Mouse (Mus musculus) gastrocnemius, adult 2 months (tissue): ENCODE measurements around the gene Cntnap5c. TPM values are rescaled to one million over a fixed set of nuclear protein-coding genes. Genes with fewer than 3 reads are reported as not detected.

Experiments
- DNase-seq: peaks from one replicate; pipeline ENCODE4 v3.0.0; 2022
- H3K27ac ChIP-seq: fragments of 200-600 bp; 2 replicates; pipeline ENCODE4 v1.8.1; 2022; ENCODE audit warnings: mild to moderate bottlenecking
- H3K4me3 ChIP-seq: fragments of 200-600 bp; 2 replicates; pipeline ENCODE4 v1.8.1; 2022; ENCODE audit warnings: mild to moderate bottlenecking, moderate library complexity
- CTCF ChIP-seq: fragments of 200-600 bp; IDR thresholded peaks from 2 replicates; pipeline ENCODE4 v1.8.1; 2022; ENCODE audit warnings: antibody characterized with exemption, mild to moderate bottlenecking, moderate library complexity
- intact Hi-C: fragments of 180-260 bp; cut with DNase I; formaldehyde crosslinking; loops from one replicate; pipeline ENCODE4 v1.15.1; 2025
- total RNA-seq, 2 experiments: library from RNA; stranded (reverse); gene quantifications; 2 replicates each; pipeline ENCODE4 v1.2.3; 2021

The Cntnap5c gene
- total RNA-seq, 2 experiments from 2014 or later: not detected

- intact Hi-C loops: no loop called here
- Histone ChIP-seq H3K4me3 (no peak overlapping the region), H3K27ac (no peak overlapping the region)
- no peak for DNase-seq
- TF ChIP-seq CTCF: no peak
Measured at GRCm38 (mm10) chr17:57865996-57866395, 96.6 kb downstream of the Cntnap5c start.

DNA sequence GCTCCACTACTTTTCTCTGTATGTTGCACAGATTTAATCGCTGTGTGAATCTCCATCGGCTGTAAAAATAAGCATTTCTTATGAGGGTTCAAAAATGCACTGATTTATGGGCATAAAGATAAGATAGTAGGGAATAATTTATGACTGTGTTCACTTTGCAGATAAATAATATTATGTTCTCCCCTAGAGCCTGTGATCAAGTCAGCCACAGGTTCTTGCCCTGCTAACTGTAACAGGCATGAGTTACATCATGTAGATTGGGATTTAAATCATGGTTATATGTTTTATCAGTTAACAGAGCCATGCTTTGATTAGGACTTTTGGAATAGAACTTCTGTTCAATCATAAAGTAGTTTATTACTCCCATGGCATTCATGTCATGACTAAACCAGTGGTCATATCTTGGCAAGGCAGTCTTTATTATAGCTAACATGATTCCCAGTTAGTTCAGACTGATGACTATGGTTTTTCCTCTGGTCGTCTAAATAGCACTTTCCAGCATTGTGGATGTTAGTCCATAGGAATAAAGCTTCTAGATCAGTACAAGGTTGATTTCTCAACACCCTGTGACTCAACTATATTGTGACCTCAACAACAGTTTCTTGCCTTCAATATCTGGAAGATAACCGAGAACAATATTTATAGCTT is 118.5 kb downstream of the Cntnap5c start:
- no peak for TF ChIP-seq CTCF
- no peak for DNase-seq
- H3K27ac ChIP-seq: no peak overlapping the region
- intact Hi-C loops: no loop called here
- no peak overlapping the region for H3K4me3 ChIP-seq

DNA sequence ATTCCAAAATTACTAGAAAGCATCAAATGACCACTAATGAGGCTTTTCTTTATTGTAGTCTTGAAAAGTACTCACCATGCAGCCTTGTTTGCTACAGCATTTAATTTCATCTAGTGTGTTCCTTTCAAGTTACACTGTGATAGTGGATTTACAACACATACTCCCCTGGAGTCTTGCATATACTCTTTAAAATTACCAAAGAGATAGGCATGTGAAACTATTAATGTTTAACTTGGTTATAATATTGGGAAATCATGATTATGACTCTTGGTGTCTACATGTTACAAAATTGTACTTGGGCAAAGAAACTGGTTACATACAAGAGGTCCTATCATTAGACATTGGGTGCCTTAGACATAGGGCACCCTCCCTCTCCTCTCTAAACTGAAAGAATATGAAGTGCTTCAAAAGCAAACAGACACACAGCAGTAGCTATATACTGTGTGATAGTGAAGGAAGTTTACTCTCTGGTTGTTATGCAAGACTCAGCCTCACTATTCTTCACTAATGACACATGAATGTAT is 142.5 kb downstream of the Cntnap5c start:
- no peak for TF ChIP-seq CTCF
- no peak overlapping the region for H3K4me3 ChIP-seq

DNA sequence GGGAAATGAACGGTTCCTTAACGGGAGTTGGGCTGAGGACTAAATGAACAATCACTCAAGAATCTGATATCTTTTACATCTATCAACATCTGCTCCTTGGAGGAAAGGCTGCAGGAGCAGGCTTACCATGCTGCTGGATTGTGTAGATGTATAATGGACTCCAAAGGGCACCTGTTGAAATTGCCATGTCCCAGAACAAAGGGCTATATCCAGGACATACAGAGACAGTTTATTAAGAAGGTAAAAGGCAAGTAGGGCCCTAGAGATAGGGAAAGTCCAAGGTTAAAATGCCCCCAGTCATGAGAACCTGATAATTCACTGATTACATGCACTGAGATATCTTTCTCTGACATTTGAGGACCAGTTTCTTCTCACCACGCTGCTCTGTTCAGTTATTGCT is 214.9 kb downstream of the Cntnap5c start:
- no peak overlapping the region for H3K4me3 ChIP-seq
- DNase-seq: no peak
- H3K27ac ChIP-seq: no peak overlapping the region
- TF ChIP-seq CTCF: no peak
- intact Hi-C loops: no loop called here

More for the DNA sequence above, 142.5 kb downstream of the Cntnap5c start:
- intact Hi-C loops: no loop called here
- H3K27ac ChIP-seq: no peak overlapping the region
- no peak for DNase-seq

- Histone ChIP-seq H3K27ac (no peak overlapping the region), H3K4me3 (no peak overlapping the region)
- intact Hi-C loops: no loop called here
- DNase-seq: no peak
- TF ChIP-seq CTCF: no peak
Measured at GRCm38 (mm10) chr17:57988420-57988819, 219.1 kb downstream of the Cntnap5c start.

DNA sequence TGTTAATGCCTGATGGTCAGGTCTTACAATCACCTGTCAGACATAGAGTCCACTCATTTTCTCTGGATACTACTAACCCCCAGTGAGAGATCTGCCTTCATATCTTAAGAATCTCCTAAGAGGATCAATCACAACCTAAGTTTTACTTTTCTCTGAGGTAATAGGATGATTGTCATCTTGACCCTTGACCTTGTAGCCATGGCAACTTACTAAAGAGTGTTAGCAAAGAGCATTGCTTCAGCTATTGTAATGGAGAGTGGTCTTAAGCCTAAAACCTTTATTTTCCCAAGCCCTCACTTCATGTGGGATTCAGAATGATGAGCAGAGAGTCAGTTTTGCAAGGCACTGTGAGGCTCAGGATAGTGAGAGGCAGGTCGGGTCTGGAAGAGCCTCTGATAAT is 227.1 kb downstream of the Cntnap5c start:
- DNase-seq: no peak
- intact Hi-C loops: no loop called here
- no peak for TF ChIP-seq CTCF

GRCm38 (mm10) chr17:57999080-57999479 is 229.7 kb downstream of the Cntnap5c start:
- intact Hi-C loops: no loop called here
- TF ChIP-seq CTCF: no peak

More for the DNA sequence above, 227.1 kb downstream of the Cntnap5c start:
- Histone ChIP-seq H3K27ac (no peak overlapping the region), H3K4me3 (no peak overlapping the region)

GRCm38 (mm10) chr17:58002845-58003244 is 233.5 kb downstream of the Cntnap5c start:
- Histone ChIP-seq H3K4me3 (no peak overlapping the region), H3K27ac (no peak overlapping the region)
- no peak for DNase-seq
- no peak for TF ChIP-seq CTCF
- intact Hi-C loops: no loop called here

More at GRCm38 (mm10) chr17:57999080-57999479, 229.7 kb downstream of the Cntnap5c start:
- Histone ChIP-seq H3K27ac (no peak overlapping the region), H3K4me3 (no peak overlapping the region)
- DNase-seq: no peak

- intact Hi-C loops: no loop called here
- Histone ChIP-seq H3K4me3 (no peak overlapping the region), H3K27ac (no peak overlapping the region)
- no peak for TF ChIP-seq CTCF
- no peak for DNase-seq
Measured at GRCm38 (mm10) chr17:58003322-58003721, 234.0 kb downstream of the Cntnap5c start.

- Histone ChIP-seq H3K4me3 (no peak overlapping the region), H3K27ac (no peak overlapping the region)
- intact Hi-C loops: no loop called here
- DNase-seq: no peak
- no peak for TF ChIP-seq CTCF
Measured at GRCm38 (mm10) chr17:58004491-58004890, 235.1 kb downstream of the Cntnap5c start.

DNA sequence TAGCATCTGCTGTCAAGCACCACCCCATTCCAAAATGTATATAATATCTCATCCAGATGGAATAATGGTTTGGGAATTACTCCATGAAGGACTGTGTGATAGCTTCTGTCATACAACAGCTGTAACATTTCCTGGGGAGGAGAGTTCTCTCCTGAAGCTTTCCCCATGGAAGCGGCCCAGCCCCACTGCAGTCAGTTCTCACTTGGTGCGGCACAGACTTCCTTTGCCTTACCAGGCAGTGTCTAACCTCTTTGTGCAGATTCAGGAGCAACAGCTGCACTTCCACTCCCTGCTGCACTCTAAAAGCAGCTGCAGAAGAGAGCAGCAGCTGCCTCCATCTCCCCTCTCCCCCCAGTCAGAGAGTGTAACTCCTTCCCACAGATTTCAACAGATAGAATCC is 271.8 kb downstream of the Cntnap5c start:
- no peak overlapping the region for H3K27ac ChIP-seq
- no peak for TF ChIP-seq CTCF
- DNase-seq: no peak
- intact Hi-C loops: no loop called here
- H3K4me3 ChIP-seq: no peak overlapping the region

GRCm38 (mm10) chr17:58045149-58045548 is 275.8 kb downstream of the Cntnap5c start:
- intact Hi-C loops: no loop called here
- Histone ChIP-seq H3K4me3 (no peak overlapping the region), H3K27ac (no peak overlapping the region)
- DNase-seq: no peak
- TF ChIP-seq CTCF: no peak

GRCm38 (mm10) chr17:58069912-58070311 is 300.5 kb downstream of the Cntnap5c start:
- no peak overlapping the region for H3K27ac ChIP-seq
- H3K4me3 ChIP-seq: no peak overlapping the region
- no peak for DNase-seq
- TF ChIP-seq CTCF: no peak
- intact Hi-C loops: no loop called here

GRCm38 (mm10) chr17:58082676-58083075 is 313.3 kb downstream of the Cntnap5c start:
- intact Hi-C loops: no loop called here
- Histone ChIP-seq H3K4me3 (no peak overlapping the region), H3K27ac (no peak overlapping the region)
- no peak for TF ChIP-seq CTCF
- DNase-seq: no peak
